Mouse (Mus musculus) hindbrain, embryonic 13.5 days (tissue): ENCODE results near the gene Nlrp9b. TPM values are rescaled to one million over a fixed set of nuclear protein-coding genes. Genes with fewer than 3 reads are reported as not detected.
"Not testable (repeated sequence)": the region's sequence is repeated elsewhere in the genome, so short reads cannot be mapped to it uniquely, and the experiment has no call there.

Source experiments
- ATAC-seq: fragments of 200-750 bp; cut with Nextera tagmentation; 2 replicates; pipeline ENCODE4 v1.8.0; 2017; ENCODE audit warnings: moderate TSS enrichment; ENCODE audit not compliant: low FRiP score
- H3K27ac ChIP-seq: fragments of 300-500 bp; sonication (generic); 2 replicates; pipeline ENCODE4 v1.5.1; 2015; ENCODE audit warnings: inconsistent platforms, mild to moderate bottlenecking, moderate library complexity
- H3K27me3 ChIP-seq: fragments of 300-500 bp; sonication (generic); 2 replicates; pipeline ENCODE4 v1.6.1; 2015; ENCODE audit warnings: mild to moderate bottlenecking, inconsistent platforms
- H3K36me3 ChIP-seq: fragments of 300-500 bp; sonication (generic); 2 replicates; pipeline ENCODE4 v1.6.1; 2015; ENCODE audit warnings: mild to moderate bottlenecking, inconsistent platforms
- H3K4me1 ChIP-seq: fragments of 300-500 bp; sonication (generic); replicated peaks from 2 replicates; pipeline ENCODE4 v1.6.1; 2015; ENCODE audit warnings: inconsistent platforms
- H3K4me2 ChIP-seq: fragments of 300-500 bp; sonication (generic); 2 replicates; pipeline ENCODE4 v1.6.1; 2015; ENCODE audit warnings: inconsistent platforms, mild to moderate bottlenecking, moderate library complexity
- H3K4me3 ChIP-seq: fragments of 300-500 bp; sonication (generic); 2 replicates; pipeline ENCODE4 v1.5.1; 2015; ENCODE audit warnings: mild to moderate bottlenecking, inconsistent platforms
- H3K9ac ChIP-seq: fragments of 300-500 bp; sonication (generic); 2 replicates; pipeline ENCODE4 v1.6.1; 2015; ENCODE audit warnings: mild to moderate bottlenecking, inconsistent platforms
- H3K9me3 ChIP-seq: fragments of 300-500 bp; sonication (generic); 2 replicates; pipeline ENCODE4 v1.6.1; 2016; ENCODE audit warnings: inconsistent platforms
- WGBS: fragments of 180-500 bp; shearing (Covaris S2); methylation state at CpG from one replicate; pipeline ENCODE4 v1.1.7; 2015; 5-methylcytosine and 5-hydroxymethylcytosine counted together
- polyA plus RNA-seq: library from polyadenylated mRNA; unstranded; fragments of >200 nt; fragmentation: Nextera tagmentation; extraction: Ambion mirVana; gene quantifications from 2 replicates; pipeline ENCODE4 v1.2.1, GENCODE M21; 2015

Gene Nlrp9b
- polyA plus RNA-seq, 1 experiment from 2014 or later = not detected

GRCm38 (mm10) chr7:19964985-19965579, 26.2 kb upstream of the Nlrp9b start, which contains the start of gene Ceacam20:
Gene Ceacam20 (plus strand): TSS chr7:19965412.
- 82% methylated on average over 7 of the region's 7 CpGs for WGBS
- no peaks in the 10 kb centered on the region for H3K36me3 ChIP-seq
- no peak for ATAC-seq

GRCm38 (mm10) chr7:19969106-19969505, 22.2 kb upstream of the Nlrp9b start:
- no peaks in the 10 kb centered on the region for H3K36me3 ChIP-seq

More at GRCm38 (mm10) chr7:19964985-19965579, 26.2 kb upstream of the Nlrp9b start, which contains the start of gene Ceacam20:
- peaks cover 4% of the 10 kb centered on the region; the same call in 1 of the 2 replicates for H3K9me3 ChIP-seq
- H3K4me1 ChIP-seq = no peaks in the 10 kb centered on the region
- H3K4me3 ChIP-seq = no peak within 1 kb of the TSS
- no peak within 1 kb of the TSS for H3K9ac ChIP-seq
- no peak within 1 kb of the TSS for H3K27ac ChIP-seq
- no peak within 1 kb of the TSS for H3K4me2 ChIP-seq
- no peaks in the 10 kb centered on the region for H3K27me3 ChIP-seq

GRCm38 (mm10) chr7:19969541-19970090, 21.6 kb upstream of the Nlrp9b start:
- no peaks in the 10 kb centered on the region for H3K27me3 ChIP-seq
- no peaks in the 10 kb centered on the region for H3K4me1 ChIP-seq
- no peak overlapping the region for H3K4me2 ChIP-seq
- no peak for ATAC-seq
- no peak overlapping the region for H3K27ac ChIP-seq
- no peaks in the 10 kb centered on the region for H3K36me3 ChIP-seq
- no peak overlapping the region for H3K4me3 ChIP-seq
- no peak overlapping the region for H3K9ac ChIP-seq
- WGBS = 93% methylated on average over 4 of the region's 4 CpGs
- peaks cover 10% of the 10 kb centered on the region for H3K9me3 ChIP-seq

More at GRCm38 (mm10) chr7:19969106-19969505, 22.2 kb upstream of the Nlrp9b start:
- WGBS = 75% methylated on average over 3 of the region's 3 CpGs
- no peaks in the 10 kb centered on the region for H3K27me3 ChIP-seq
- no peak overlapping the region for H3K4me3 ChIP-seq
- peaks cover 10% of the 10 kb centered on the region for H3K9me3 ChIP-seq
- no peak for ATAC-seq
- H3K27ac ChIP-seq = no peak overlapping the region
- H3K4me2 ChIP-seq = no peak overlapping the region
- H3K9ac ChIP-seq = no peak overlapping the region
- H3K4me1 ChIP-seq = no peaks in the 10 kb centered on the region

GRCm38 (mm10) chr7:19970196-19970595, 21.1 kb upstream of the Nlrp9b start:
- ATAC-seq = no peak
- peaks cover 10% of the 10 kb centered on the region for H3K9me3 ChIP-seq
- no peak overlapping the region for H3K4me3 ChIP-seq
- no peak overlapping the region for H3K9ac ChIP-seq
- 93% methylated on average over 8 of the region's 8 CpGs for WGBS
- no peaks in the 10 kb centered on the region for H3K27me3 ChIP-seq
- H3K4me1 ChIP-seq = no peaks in the 10 kb centered on the region
- H3K36me3 ChIP-seq = no peaks in the 10 kb centered on the region
- no peak overlapping the region for H3K27ac ChIP-seq
- no peak overlapping the region for H3K4me2 ChIP-seq

GRCm38 (mm10) chr7:19971516-19971915, 19.7 kb upstream of the Nlrp9b start:
- H3K4me1 ChIP-seq = no peaks in the 10 kb centered on the region
- no peaks in the 10 kb centered on the region for H3K36me3 ChIP-seq
- no peak overlapping the region for H3K9ac ChIP-seq
- no peak overlapping the region for H3K27ac ChIP-seq
- no peak for ATAC-seq
- H3K27me3 ChIP-seq = no peaks in the 10 kb centered on the region
- WGBS = 89% methylated on average over 4 of the region's 4 CpGs
- H3K4me2 ChIP-seq = no peak overlapping the region
- H3K9me3 ChIP-seq = peaks cover 10% of the 10 kb centered on the region
- no peak overlapping the region for H3K4me3 ChIP-seq

- not testable (repeated sequence) for H3K36me3 ChIP-seq, H3K9ac ChIP-seq, H3K4me2 ChIP-seq, H3K4me3 ChIP-seq, ATAC-seq, H3K27me3 ChIP-seq, H3K27ac ChIP-seq, H3K4me1 ChIP-seq
- H3K9me3 ChIP-seq = peaks cover 21% of the 10 kb centered on the region
- 66% methylated on average over 3 of the region's 3 CpGs for WGBS
These were observed 5.5 kb downstream of the Nlrp9b start for GRCm38 (mm10) chr7:19996721-19997120.

GRCm38 (mm10) chr7:20009987-20010386, 18.7 kb downstream of the Nlrp9b start:
- Histone ChIP-seq H3K4me3 (no peak overlapping the region), H3K9ac (no peak overlapping the region), H3K4me1 (no peaks in the 10 kb centered on the region), H3K36me3 (no peaks in the 10 kb centered on the region), H3K27me3 (no peaks in the 10 kb centered on the region), H3K27ac (no peak overlapping the region), H3K4me2 (no peak overlapping the region), H3K9me3 (no peaks in the 10 kb centered on the region)
- no peak for ATAC-seq
- 85% methylated on average over 2 of the region's 2 CpGs for WGBS

GRCm38 (mm10) chr7:20064100-20064499, 72.8 kb downstream of the Nlrp9b start:
- H3K36me3 ChIP-seq, H3K27ac ChIP-seq, H3K4me1 ChIP-seq, H3K9ac ChIP-seq, H3K4me3 ChIP-seq, H3K4me2 ChIP-seq, H3K27me3 ChIP-seq, ATAC-seq: not testable (repeated sequence)
- WGBS = 69% methylated on average over 4 of the region's 4 CpGs
- H3K9me3 ChIP-seq = peaks cover 16% of the 10 kb centered on the region; the same call in 1 of the 2 replicates

- not testable (repeated sequence) for H3K27me3 ChIP-seq, H3K36me3 ChIP-seq, H3K9ac ChIP-seq, H3K4me3 ChIP-seq, ATAC-seq, H3K27ac ChIP-seq, H3K4me1 ChIP-seq, H3K4me2 ChIP-seq, H3K9me3 ChIP-seq
- WGBS = 76% methylated on average over 18 of the region's 18 CpGs
These were observed 86.9 kb downstream of the Nlrp9b start for GRCm38 (mm10) chr7:20078118-20078517.

GRCm38 (mm10) chr7:20099380-20099779, 108.1 kb downstream of the Nlrp9b start, which contains the start of gene Vmn1r91:
Gene Vmn1r91 (plus strand): TSS chr7:20099680.
- not testable (repeated sequence) for H3K9ac ChIP-seq, H3K4me2 ChIP-seq, H3K27me3 ChIP-seq, ATAC-seq, H3K9me3 ChIP-seq, H3K36me3 ChIP-seq, H3K4me1 ChIP-seq, H3K27ac ChIP-seq, H3K4me3 ChIP-seq
- WGBS = 84% methylated on average over 5 of the region's 5 CpGs

- not testable (repeated sequence) for H3K4me1 ChIP-seq, H3K4me3 ChIP-seq, H3K27me3 ChIP-seq, H3K4me2 ChIP-seq, ATAC-seq, H3K9ac ChIP-seq, H3K36me3 ChIP-seq, H3K27ac ChIP-seq, H3K9me3 ChIP-seq
- no CpG with 5 or more reads among the region's 2 CpGs for WGBS
These were observed 131.2 kb downstream of the Nlrp9b start, which contains the start of gene Gm16442 for GRCm38 (mm10) chr7:20122479-20122878. Gene Gm16442 (minus strand): TSS chr7:20122579.
